Mouse (Mus musculus): ENCODE results near the gene Msi2. TPM values are rescaled to one million over a fixed set of nuclear protein-coding genes. Genes with fewer than 3 reads are reported as not detected.
A peak's percentile ranks its signal among the peaks of the same experiment; 100 is the strongest.

Msi2 gene
- polyA plus RNA-seq, 1 experiment = 78.5 TPM

DNA sequence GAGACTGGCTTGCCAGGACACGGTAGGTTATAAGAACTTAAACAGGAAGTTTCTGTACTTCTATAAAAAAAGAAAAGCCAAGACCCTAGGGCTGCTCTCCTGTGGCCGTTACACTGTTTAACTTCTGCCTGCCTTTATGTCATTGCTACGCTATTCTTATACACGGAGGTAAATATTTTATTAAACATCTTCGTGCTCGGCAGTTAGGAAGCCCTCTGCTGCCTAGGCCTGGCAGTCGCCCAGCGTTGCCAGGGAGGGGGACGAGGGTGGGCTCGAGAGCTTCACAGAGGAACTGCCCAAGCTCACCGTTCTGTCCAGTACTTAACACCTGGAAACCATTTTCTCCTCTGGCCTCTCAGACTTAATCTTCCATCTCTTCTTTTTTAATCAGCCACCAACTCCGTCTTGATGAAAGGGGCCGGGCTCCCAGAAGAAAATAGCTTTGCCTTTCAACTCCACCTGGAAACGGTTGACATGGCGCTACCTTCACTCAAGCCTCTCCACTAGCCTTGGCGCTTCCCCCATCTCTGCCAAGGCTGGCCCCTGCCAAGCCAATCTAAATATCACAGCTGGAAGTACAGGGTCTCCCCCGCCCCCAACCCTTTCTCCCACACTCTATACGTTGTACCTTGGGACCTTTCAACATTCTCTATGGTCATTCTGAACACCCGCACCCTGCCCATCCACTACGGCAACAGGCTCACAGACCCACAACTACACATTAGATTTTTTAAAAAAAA lies 9.6 kb upstream of the Msi2 start:
- TF ChIP-seq POLR2A (IDR thresholded peaks at IDR 0.05; ENCODE audit: insufficient read depth, low read depth, low read length) (no peak), CTCF (IDR thresholded peaks at IDR 0.05; ENCODE audit: insufficient read depth, low read depth, low read length) (no peak)
- no peak overlapping the region for H3K27ac ChIP-seq (ENCODE audit: insufficient read depth, low read depth, low read length)

DNA sequence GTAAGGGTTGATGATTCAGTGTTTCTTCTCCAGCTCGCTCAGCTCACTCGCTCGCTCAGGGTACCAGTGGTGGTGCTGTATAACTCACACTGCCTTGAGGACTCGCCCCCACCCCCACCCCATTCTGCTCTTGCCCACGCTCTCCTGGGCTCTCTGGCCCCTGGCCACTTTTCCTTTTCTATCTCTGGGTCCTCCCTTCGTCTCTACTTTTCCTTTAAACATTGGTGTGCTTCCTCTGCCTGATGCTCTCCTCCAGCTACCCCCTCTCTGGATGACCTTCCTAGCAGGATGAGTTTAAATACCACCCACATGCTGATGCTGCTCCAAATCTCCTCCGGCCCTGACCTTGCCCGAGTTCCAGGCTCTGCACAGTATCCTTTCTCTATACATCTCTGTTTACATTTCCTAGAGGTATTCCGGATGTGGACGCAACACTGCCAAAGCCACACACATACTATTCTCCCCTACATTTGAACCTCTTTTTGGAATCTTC lies 2.9 kb upstream of the Msi2 start:
- 60% methylated on average over 10 of the region's 10 CpGs for WGBS
- TF ChIP-seq CTCF (IDR thresholded peaks at IDR 0.05; ENCODE audit: insufficient read depth, low read depth, low read length) (no peak), POLR2A (IDR thresholded peaks at IDR 0.05; ENCODE audit: insufficient read depth, low read depth, low read length) (no peak)
- Histone ChIP-seq H3K4me3 (ENCODE audit: insufficient read depth, low read depth, low read length) (no peak overlapping the region), H3K27ac (ENCODE audit: insufficient read depth, low read depth, low read length) (no peak overlapping the region), H3K4me1 (ENCODE audit: control insufficient read depth, insufficient read depth, low read length) (peaks cover 10% of the 10 kb centered on the region)

More for the DNA sequence above, 9.6 kb upstream of the Msi2 start:
- WGBS = 49% methylated on average over 20 of the region's 20 CpGs
- Histone ChIP-seq H3K4me3 (ENCODE audit: insufficient read depth, low read depth, low read length) (no peak overlapping the region), H3K4me1 (ENCODE audit: control insufficient read depth, insufficient read depth, low read length) (no peaks in the 10 kb centered on the region; the same call in 1 of the 2 replicates)

DNA sequence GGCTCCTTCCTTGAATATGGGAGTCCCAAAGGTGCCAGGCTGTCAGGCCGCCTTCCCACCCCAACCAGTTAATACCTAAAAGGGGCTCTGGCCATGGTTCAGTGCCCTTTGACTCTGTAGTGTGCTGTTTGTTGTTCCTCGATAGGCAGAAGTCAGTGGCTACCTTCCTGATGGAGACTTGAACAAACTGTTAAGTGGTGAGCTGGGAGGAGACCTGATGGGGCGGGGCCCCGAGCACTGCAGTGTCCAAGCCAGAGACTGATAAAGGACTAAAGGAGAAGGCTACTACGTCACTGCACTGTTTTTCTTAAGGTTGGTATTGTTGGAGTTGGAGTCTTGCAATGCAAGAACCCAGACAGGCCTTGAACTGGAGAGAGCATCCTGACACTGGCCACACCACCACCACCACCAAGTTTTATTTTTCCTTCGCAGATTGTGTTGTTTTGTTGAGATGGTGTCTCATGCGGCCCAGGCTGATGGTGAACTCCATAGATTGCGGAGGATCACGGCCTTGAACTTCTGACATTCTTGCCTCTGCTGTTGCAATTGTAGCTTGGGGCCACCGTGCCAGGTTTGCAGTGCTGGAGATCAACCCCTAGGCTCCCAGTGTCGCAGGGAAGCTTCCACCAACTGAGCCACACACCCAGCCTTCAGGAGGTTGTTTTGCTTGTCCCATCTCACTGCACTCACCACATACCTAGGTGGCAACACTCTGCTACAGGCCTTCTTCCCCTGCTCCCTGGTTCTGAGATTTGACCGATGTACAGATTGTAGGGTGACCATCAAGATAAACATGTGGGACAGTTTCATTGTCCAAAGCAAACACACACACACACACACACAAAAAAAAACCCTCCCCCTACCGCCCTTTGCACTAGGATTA lies 2.2 kb upstream of the Msi2 start:
- 86% methylated on average over 13 of the region's 13 CpGs for WGBS
- H3K4me3 ChIP-seq (ENCODE audit: insufficient read depth, low read depth, low read length) = no peak overlapping the region
- TF ChIP-seq POLR2A (IDR thresholded peaks at IDR 0.05; ENCODE audit: insufficient read depth, low read depth, low read length) (no peak), CTCF (IDR thresholded peaks at IDR 0.05; ENCODE audit: insufficient read depth, low read depth, low read length) (no peak)
- no peak overlapping the region for H3K27ac ChIP-seq (ENCODE audit: insufficient read depth, low read depth, low read length)
- peaks cover 14% of the 10 kb centered on the region for H3K4me1 ChIP-seq (ENCODE audit: control insufficient read depth, insufficient read depth, low read length)

DNA sequence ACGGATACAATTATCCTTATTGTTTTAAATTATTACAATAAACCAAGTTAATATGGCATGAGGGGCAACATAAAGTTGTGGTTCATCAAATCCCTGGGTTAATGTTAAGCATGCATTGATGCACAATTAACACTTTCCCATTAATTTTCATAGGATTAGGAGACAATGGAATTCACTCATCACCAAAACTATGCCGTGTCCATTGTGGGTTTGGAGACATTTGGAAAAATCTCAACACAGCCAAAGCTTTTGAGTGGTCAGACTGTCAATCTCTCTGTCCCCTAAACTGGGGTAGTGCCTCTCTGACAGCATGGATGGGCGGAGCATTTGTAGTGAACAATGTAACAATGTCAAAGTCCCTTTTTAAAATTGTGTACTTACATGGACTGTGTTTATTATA lies 1.3 kb upstream of the Msi2 start:
- WGBS = 62% methylated on average over 3 of the region's 3 CpGs
- no peak for TF ChIP-seq POLR2A (IDR thresholded peaks at IDR 0.05; ENCODE audit: insufficient read depth, low read depth, low read length)
- TF ChIP-seq CTCF (IDR thresholded peaks at IDR 0.05; ENCODE audit: insufficient read depth, low read depth, low read length) = no peak
- H3K4me3 ChIP-seq (ENCODE audit: insufficient read depth, low read depth, low read length) = no peak overlapping the region
- H3K27ac ChIP-seq (ENCODE audit: insufficient read depth, low read depth, low read length) = no peak overlapping the region
- H3K4me1 ChIP-seq (ENCODE audit: control insufficient read depth, insufficient read depth, low read length) = peaks cover 16% of the 10 kb centered on the region

DNA sequence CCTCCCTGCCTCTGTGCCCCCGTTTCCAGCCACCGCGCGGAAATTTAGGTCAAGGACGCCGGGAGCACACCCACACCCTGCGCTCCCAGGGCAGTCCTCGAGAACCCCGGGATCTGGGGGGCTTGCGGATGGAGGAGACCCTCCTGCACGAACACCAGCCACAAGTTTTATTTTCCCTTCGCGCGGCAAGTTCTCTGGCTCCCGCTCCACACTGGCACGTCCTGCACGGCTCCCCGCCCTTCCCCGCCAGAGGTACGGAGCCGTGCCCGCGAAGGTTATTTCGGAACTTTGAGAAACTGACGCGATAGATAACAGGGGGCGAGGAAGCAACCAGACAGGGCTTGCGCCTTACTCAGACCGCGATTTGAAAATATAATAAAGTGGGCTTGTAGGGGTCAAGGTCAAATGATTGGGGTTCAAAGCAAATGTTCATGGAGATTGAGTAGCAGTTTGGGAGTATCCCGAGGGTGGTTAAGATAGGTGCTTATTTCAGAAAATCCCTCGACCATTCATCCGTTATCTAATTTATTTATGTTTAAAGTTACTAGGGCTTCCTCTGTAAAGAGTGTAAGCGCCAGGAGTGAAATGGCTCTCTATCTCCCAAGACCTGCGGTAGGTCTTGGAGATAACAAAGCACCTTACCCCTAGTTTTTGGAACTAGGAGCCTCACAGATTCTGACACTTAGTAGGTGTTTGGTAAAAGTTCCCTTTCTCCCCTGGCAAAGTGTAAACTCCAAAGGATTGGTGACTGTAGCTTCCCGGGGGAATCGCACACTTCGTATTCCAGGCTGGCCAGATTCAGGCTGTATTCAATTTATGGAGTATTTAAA lies 668 bp upstream of the Msi2 start:
- WGBS = 8% methylated on average over 38 of the region's 38 CpGs
- no peak for TF ChIP-seq CTCF (IDR thresholded peaks at IDR 0.05; ENCODE audit: insufficient read depth, low read depth, low read length)
- TF ChIP-seq POLR2A (IDR thresholded peaks at IDR 0.05; ENCODE audit: insufficient read depth, low read depth, low read length) = no peak
- peaks cover 16% of the 10 kb centered on the region for H3K4me1 ChIP-seq (ENCODE audit: control insufficient read depth, insufficient read depth, low read length)
- peak overlapping the region; percentile 68 for H3K27ac ChIP-seq (ENCODE audit: insufficient read depth, low read depth, low read length)
- H3K4me3 ChIP-seq (ENCODE audit: insufficient read depth, low read depth, low read length) = peak overlapping the region; percentile 81

DNA sequence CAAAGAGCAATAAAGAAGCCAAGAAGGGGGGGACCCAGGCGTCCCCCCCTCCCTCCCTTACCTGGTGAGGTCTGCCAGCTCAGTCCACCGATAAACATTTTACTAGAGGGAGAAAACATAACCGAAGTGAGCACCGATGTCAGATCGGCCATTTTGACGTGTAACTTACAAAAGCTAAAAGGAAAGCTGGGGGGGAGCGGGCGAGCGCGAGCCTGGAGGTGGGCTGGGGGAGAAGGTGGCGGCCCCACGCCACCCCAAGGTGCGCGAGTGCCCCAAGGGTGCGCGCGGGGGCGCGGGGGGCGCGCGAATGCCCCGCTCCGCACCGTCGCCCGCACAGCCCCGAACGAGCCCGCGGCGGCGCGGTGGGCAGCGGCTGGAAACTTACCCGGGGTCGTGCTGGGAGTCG lies 666 bp downstream of the Msi2 start:
- H3K4me3 ChIP-seq (ENCODE audit: insufficient read depth, low read depth, low read length) = peak overlapping the region; percentile 81
- H3K4me1 ChIP-seq (ENCODE audit: control insufficient read depth, insufficient read depth, low read length) = peaks cover 16% of the 10 kb centered on the region
- peak overlapping the region; percentile 61; the same call in 1 of the 2 replicates for H3K27ac ChIP-seq (ENCODE audit: insufficient read depth, low read depth, low read length)
- no peak for TF ChIP-seq POLR2A (IDR thresholded peaks at IDR 0.05; ENCODE audit: insufficient read depth, low read depth, low read length)
- under 1% methylated on average over 36 of the region's 38 CpGs for WGBS

DNA sequence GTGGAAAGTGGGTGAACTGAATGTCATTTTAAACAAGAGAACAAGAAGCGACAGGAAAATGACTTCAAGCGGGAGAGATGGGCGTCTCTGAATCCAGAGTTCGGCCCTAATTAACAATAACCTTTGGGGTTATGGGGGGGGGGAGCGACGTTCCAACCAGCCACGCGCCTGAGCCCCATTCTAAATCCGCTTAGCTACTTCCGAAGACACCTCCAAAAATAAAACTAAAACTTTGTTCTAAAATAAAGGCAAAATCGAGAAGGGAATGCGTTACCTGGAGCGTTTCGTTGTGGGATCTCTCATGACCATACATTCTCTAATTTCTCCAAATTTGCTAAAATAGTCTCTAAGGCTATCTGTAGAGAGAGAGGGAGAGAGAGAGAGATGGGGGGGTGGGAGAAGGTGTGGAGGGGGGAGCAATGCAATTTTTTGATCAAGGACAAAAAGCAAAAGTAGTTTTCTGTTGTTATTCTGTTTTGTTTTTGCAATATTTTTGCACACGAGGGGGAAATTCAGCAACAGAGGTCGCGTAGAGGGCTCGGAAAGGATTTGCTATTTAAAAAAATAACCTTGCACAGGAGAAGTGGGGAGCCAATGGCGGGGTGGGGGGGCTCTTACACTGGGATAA lies 1.2 kb downstream of the Msi2 start:
- peak overlapping the region; percentile 46; the same call in 1 of the 2 replicates for H3K27ac ChIP-seq (ENCODE audit: insufficient read depth, low read depth, low read length)
- TF ChIP-seq POLR2A (IDR thresholded peaks at IDR 0.05; ENCODE audit: insufficient read depth, low read depth, low read length) (no peak), CTCF (IDR thresholded peaks at IDR 0.05; ENCODE audit: insufficient read depth, low read depth, low read length) (no peak)

More for the DNA sequence above, 1.2 kb downstream of the Msi2 start:
- peaks cover 16% of the 10 kb centered on the region for H3K4me1 ChIP-seq (ENCODE audit: control insufficient read depth, insufficient read depth, low read length)
- WGBS = under 1% methylated on average over 19 of the region's 19 CpGs
- peak overlapping the region; percentile 81 for H3K4me3 ChIP-seq (ENCODE audit: insufficient read depth, low read depth, low read length)

Data from olfactory bulb, adult 2 months (tissue).